Mouse (Mus musculus) heart, embryonic 15.5 days (tissue): ENCODE data around the gene Ehmt2. TPM values are rescaled to one million over a fixed set of nuclear protein-coding genes. Genes with fewer than 3 reads are reported as not detected.
"Not testable (repeated sequence)": the region's sequence is repeated elsewhere in the genome, so short reads cannot be mapped to it uniquely, and the experiment has no call there.

Experiments used
- ATAC-seq: fragments of 200-750 bp; cut with Nextera tagmentation; replicated peaks from 2 replicates; pipeline ENCODE4 v1.8.0; 2017; ENCODE audit warnings: low read depth, moderate TSS enrichment; ENCODE audit not compliant: insufficient number of reproducible peaks, insufficient read depth, low FRiP score
- H3K27ac ChIP-seq: fragments of 300-500 bp; sonication (generic); 2 replicates; pipeline ENCODE4 v1.5.1; 2015; ENCODE audit warnings: mild to moderate bottlenecking, inconsistent platforms
- H3K27me3 ChIP-seq: fragments of 300-500 bp; sonication (generic); 2 replicates; pipeline ENCODE4 v1.6.1; 2015; ENCODE audit warnings: inconsistent platforms
- H3K36me3 ChIP-seq: fragments of 300-500 bp; sonication (generic); 2 replicates; pipeline ENCODE4 v1.6.1; 2015; ENCODE audit warnings: mild to moderate bottlenecking, inconsistent platforms
- H3K4me1 ChIP-seq: fragments of 300-500 bp; sonication (generic); replicated peaks from 2 replicates; pipeline ENCODE4 v1.6.1; 2015; ENCODE audit warnings: inconsistent platforms
- H3K4me2 ChIP-seq: fragments of 300-500 bp; sonication (generic); 2 replicates; pipeline ENCODE4 v1.6.1; 2015; ENCODE audit warnings: inconsistent platforms, mild to moderate bottlenecking, moderate library complexity
- H3K4me3 ChIP-seq: fragments of 300-500 bp; sonication (generic); 2 replicates; pipeline ENCODE4 v1.5.1; 2015; ENCODE audit warnings: mild to moderate bottlenecking, inconsistent platforms
- H3K9ac ChIP-seq: fragments of 300-500 bp; sonication (generic); 2 replicates; pipeline ENCODE4 v1.6.1; 2015; ENCODE audit warnings: mild to moderate bottlenecking, inconsistent platforms
- H3K9me3 ChIP-seq: fragments of 300-500 bp; sonication (generic); replicated peaks from 2 replicates; pipeline ENCODE4 v1.6.1; 2016; ENCODE audit warnings: inconsistent platforms
- WGBS: fragments of 180-500 bp; shearing (Covaris S2); methylation state at CpG from one replicate; pipeline ENCODE4 v1.1.7; 2015; ENCODE audit warnings: mixed read lengths; 5-methylcytosine and 5-hydroxymethylcytosine counted together
- polyA plus RNA-seq: library from polyadenylated mRNA; unstranded; fragments of >200 nt; fragmentation: Nextera tagmentation; extraction: Ambion mirVana; gene quantifications from 2 replicates; pipeline ENCODE4 v1.2.1, GENCODE M21; 2015

Ehmt2 gene
- polyA plus RNA-seq, 1 experiment from 2014 or later = 31.7 TPM

DNA sequence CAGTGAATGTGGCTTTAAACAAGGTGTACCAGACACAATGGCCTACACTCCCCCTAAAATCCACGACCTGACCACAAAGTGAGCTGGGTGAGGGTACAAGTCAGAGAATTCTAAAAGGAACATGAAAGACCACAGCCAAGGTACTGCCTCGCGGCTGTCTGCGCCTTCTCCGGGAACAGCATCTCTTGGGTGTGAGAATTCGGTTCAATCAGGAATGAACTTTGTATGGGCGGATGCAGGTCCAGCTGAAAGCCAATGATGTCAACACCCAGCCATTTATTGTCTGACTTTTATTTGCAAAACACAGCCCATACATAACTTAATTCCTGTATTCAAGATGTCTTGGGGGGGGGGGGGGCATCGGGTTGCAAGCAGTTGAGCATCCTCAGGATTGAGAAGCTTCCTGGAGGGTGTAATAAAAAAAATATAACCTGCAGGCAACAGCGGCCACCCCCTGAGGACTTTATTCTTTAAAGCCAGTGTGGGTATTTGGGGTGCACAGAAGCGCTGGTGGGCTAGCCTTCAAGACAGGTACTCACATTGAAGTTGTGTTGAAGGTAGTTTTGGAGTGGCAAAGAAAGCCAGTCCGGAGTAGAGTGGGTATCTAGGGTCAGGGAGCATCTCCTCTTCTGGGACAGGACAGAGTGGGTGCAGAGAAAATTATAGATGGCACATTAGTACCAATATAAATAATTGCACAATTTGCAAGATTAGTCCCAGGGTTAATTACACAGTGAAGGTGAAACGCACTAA lies 5.0 kb upstream of the Ehmt2 start:
- Histone ChIP-seq H3K4me3 (peak overlapping the region; percentile 87), H3K4me2 (peak overlapping the region; percentile 97), H3K27me3 (no peaks in the 10 kb centered on the region), H3K36me3 (peaks cover 5% of the 10 kb centered on the region; the same call in 1 of the 2 replicates), H3K27ac (peak overlapping the region; percentile 88), H3K9me3 (no peaks in the 10 kb centered on the region), H3K4me1 (peaks cover 35% of the 10 kb centered on the region), H3K9ac (peak overlapping the region; percentile 53)
- WGBS = 76% methylated on average over 12 of the region's 12 CpGs
- no peak for ATAC-seq

GRCm38 (mm10) chr17:34894074-34894597 lies 4.1 kb upstream of the Ehmt2 start:
- ATAC-seq = peak; percentile 90
- H3K9ac ChIP-seq = peak overlapping the region; percentile 94
- no peaks in the 10 kb centered on the region for H3K9me3 ChIP-seq
- peak overlapping the region; percentile 87 for H3K4me3 ChIP-seq
- H3K4me1 ChIP-seq = peaks cover 35% of the 10 kb centered on the region
- under 1% methylated on average over 37 of the region's 51 CpGs for WGBS
- H3K27me3 ChIP-seq = no peaks in the 10 kb centered on the region
- H3K27ac ChIP-seq = peak overlapping the region; percentile 88
- H3K36me3 ChIP-seq = peaks cover 5% of the 10 kb centered on the region; the same call in 1 of the 2 replicates
- peak overlapping the region; percentile 97 for H3K4me2 ChIP-seq

GRCm38 (mm10) chr17:34894801-34895530 lies 3.3 kb upstream of the Ehmt2 start:
- peaks cover 39% of the 10 kb centered on the region for H3K4me1 ChIP-seq
- peak overlapping the region; percentile 94 for H3K9ac ChIP-seq
- peaks cover 5% of the 10 kb centered on the region; the same call in 1 of the 2 replicates for H3K36me3 ChIP-seq
- H3K4me2 ChIP-seq = peak overlapping the region; percentile 97
- peak overlapping the region; percentile 87 for H3K4me3 ChIP-seq
- ATAC-seq = peak; percentile 3; the same call in 1 of the 2 replicates
- 11% methylated on average over 50 of the region's 51 CpGs for WGBS
- no peaks in the 10 kb centered on the region for H3K27me3 ChIP-seq
- no peaks in the 10 kb centered on the region for H3K9me3 ChIP-seq
- peak overlapping the region; percentile 88 for H3K27ac ChIP-seq

DNA sequence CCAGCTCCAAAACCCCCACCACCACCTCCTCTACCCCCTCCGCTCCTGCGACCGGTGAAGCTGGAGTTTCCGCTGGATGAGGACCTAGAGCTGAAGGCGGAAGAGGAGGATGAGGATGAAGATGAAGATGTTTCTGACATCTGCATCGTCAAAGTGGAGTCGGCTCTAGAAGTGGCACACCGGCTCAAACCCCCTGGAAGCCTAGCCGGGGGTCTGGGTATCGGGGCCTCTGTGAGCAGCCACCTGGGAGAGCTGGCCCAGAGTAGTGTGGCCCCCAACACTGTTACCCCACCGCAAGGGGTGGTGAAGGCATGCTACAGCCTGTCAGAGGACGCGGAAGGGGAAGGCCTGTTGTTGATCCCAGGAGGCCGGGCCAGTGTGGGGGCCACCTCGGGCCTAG lies 2.5 kb upstream of the Ehmt2 start:
- Histone ChIP-seq H3K4me1 (peaks cover 45% of the 10 kb centered on the region), H3K36me3 (peaks cover 5% of the 10 kb centered on the region; the same call in 1 of the 2 replicates), H3K27ac (peak overlapping the region; percentile 88; the same call in 1 of the 2 replicates), H3K27me3 (no peaks in the 10 kb centered on the region), H3K9me3 (no peaks in the 10 kb centered on the region), H3K4me3 (peak overlapping the region; percentile 87), H3K4me2 (peak overlapping the region; percentile 97), H3K9ac (no peak overlapping the region; the same call in 1 of the 2 replicates)
- 90% methylated on average over 15 of the region's 15 CpGs for WGBS
- no peak for ATAC-seq

DNA sequence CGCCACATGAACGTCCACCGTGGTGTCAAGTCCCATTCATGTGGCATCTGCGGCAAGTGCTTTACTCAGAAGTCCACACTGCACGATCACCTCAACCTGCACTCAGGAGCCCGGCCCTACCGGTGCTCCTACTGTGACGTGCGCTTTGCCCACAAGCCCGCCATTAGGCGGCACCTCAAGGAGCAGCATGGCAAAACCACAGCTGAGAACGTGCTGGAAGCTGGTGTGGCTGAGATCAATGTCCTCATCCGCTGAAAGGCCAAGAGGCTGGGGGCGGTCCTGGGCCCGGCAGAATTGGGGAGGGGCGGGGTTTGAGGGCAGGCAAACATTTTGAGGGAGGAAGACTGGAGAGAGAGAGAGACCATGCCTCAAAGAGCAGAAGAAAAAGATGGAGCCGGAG lies 1.9 kb upstream of the Ehmt2 start:
- Histone ChIP-seq H3K4me3 (no peak overlapping the region; the same call in 1 of the 2 replicates), H3K4me2 (peak overlapping the region; percentile 97)

DNA sequence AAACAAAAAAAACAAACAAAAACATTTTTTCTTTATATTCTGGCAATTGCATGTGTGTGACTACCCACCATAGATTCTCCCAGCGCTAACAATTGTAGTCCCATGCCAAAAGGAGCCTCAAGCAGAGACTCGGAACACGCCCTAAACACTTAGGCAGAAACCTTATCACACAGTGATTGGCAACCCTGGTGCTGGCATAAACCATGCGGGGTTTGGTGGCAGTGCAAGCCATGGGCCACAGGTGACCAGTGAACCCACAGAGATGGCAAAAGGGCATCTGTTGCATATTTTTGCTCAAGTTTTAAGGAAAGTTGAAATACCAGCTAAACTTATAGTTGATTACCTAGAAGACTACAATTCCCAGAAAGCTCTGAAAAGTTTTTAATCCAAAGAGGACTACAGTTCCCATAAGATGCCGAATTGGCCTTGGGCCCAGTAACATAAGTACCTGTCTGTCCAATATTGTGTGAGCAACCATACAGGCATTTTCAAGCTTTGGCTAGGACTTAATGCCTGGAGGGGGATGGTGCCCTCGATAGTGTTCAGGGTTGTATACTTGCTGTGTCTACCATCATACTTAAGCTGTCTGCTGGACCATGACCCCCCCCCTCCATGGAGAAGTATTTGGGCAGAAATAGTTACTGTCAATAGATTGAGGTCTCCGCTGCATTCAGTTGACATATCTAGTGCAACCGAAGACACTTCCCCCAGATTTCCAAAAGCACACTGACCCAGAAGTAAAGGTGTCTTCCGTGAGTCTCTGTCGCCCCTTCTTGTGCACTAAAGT lies 703 bp upstream of the Ehmt2 start:
- Histone ChIP-seq H3K4me2 (peak overlapping the region; percentile 80), H3K4me1 (peaks cover 45% of the 10 kb centered on the region), H3K27ac (peak overlapping the region; percentile 98), H3K36me3 (peaks cover 14% of the 10 kb centered on the region), H3K4me3 (peak overlapping the region; percentile 92), H3K9ac (peak overlapping the region; percentile 94), H3K9me3 (no peaks in the 10 kb centered on the region), H3K27me3 (no peaks in the 10 kb centered on the region)
- no peak for ATAC-seq
- 11% methylated on average over 10 of the region's 10 CpGs for WGBS

More for the DNA sequence above, 1.9 kb upstream of the Ehmt2 start:
- Histone ChIP-seq H3K9ac (no peak overlapping the region), H3K4me1 (peaks cover 45% of the 10 kb centered on the region), H3K27me3 (no peaks in the 10 kb centered on the region), H3K36me3 (peaks cover 6% of the 10 kb centered on the region; the same call in 1 of the 2 replicates), H3K9me3 (no peaks in the 10 kb centered on the region), H3K27ac (no peak overlapping the region)
- no peak for ATAC-seq
- WGBS = 78% methylated on average over 17 of the region's 17 CpGs

GRCm38 (mm10) chr17:34898706-34899052 lies 410 bp downstream of the Ehmt2 start:
- Histone ChIP-seq H3K27me3 (no peaks in the 10 kb centered on the region), H3K4me1 (peaks cover 42% of the 10 kb centered on the region), H3K9ac (peak overlapping the region; percentile 94), H3K4me3 (peak overlapping the region; percentile 92), H3K4me2 (peak overlapping the region; percentile 80), H3K27ac (peak overlapping the region; percentile 98), H3K9me3 (no peaks in the 10 kb centered on the region), H3K36me3 (peaks cover 25% of the 10 kb centered on the region)
- 1% methylated on average over 14 of the region's 47 CpGs for WGBS
- ATAC-seq = no peak

DNA sequence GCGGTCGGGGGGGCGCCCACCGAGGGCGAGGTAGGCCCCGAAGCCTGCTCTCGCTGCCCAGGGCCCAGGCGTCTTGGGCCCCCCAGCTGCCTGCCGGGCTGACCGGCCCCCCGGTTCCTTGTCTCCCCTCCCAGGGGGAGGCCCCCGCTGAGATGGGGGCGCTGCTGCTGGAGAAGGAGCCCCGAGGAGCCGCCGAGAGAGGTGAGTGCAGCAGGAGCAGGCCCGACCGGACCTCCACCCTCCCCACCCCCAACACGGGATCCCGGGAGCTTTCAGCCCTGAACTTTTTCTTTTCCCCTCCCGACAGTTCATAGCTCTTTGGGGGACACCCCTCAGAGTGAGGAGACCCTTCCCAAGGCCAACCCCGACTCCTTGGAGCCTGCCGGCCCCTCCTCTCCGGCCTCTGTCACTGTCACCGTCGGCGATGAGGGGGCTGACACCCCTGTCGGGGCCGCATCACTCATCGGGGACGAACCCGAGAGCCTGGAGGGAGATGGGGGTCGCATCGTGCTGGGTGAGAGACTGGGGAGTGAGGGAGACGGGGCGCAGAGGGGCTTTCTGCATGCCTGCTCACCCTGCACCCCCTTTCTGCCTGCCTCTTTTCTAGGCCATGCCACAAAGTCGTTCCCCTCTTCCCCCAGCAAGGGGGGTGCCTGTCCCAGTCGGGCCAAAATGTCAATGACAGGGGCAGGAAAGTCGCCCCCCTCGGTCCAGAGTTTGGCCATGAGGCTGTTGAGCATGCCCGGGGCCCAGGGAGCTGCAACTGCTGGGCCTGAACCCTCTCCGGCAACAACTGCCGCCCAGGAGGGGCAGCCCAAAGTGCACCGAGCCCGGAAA lies 1.0 kb downstream of the Ehmt2 start:
- Histone ChIP-seq H3K4me2 (peak overlapping the region; percentile 80), H3K27me3 (no peaks in the 10 kb centered on the region), H3K9me3 (no peaks in the 10 kb centered on the region), H3K4me3 (peak overlapping the region; percentile 92), H3K4me1 (peaks cover 39% of the 10 kb centered on the region), H3K27ac (peak overlapping the region; percentile 98), H3K36me3 (peaks cover 30% of the 10 kb centered on the region), H3K9ac (peak overlapping the region; percentile 94)
- under 1% methylated on average over 39 of the region's 45 CpGs for WGBS
- ATAC-seq = no peak

- 4% methylated on average over 5 of the region's 5 CpGs for WGBS
- H3K4me3 ChIP-seq = peak overlapping the region; percentile 92
- H3K9me3 ChIP-seq = no peaks in the 10 kb centered on the region
- no peaks in the 10 kb centered on the region for H3K27me3 ChIP-seq
- peaks cover 36% of the 10 kb centered on the region for H3K36me3 ChIP-seq
- peak overlapping the region; percentile 80 for H3K4me2 ChIP-seq
- ATAC-seq = no peak
- H3K4me1 ChIP-seq = peaks cover 38% of the 10 kb centered on the region
- peak overlapping the region; percentile 94 for H3K9ac ChIP-seq
- peak overlapping the region; percentile 98 for H3K27ac ChIP-seq
Measured at GRCm38 (mm10) chr17:34899890-34900243, 1.6 kb downstream of the Ehmt2 start.

DNA sequence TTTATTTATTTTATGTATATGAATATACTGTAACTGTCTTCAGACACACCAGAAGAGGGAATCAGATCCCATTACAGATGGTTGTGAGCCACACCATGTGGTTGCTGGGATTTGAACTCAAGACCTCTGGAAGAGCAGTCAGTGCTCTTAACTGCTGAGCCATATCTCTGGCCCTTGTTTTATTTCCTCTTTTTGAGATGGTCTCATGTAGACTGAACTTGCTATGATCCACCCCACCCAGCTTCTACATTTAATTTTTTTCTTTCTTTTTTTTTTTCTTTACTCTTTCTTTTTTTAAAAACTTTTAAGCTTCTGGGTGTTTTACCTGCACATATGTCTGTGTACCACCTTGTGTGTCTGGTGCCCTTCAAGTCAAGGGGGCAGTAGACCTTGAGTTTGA lies 2.6 kb downstream of the Ehmt2 start:
- ATAC-seq, H3K4me2 ChIP-seq, H3K27ac ChIP-seq, H3K4me3 ChIP-seq, H3K9me3 ChIP-seq, H3K27me3 ChIP-seq, H3K9ac ChIP-seq: not testable (repeated sequence)
- Histone ChIP-seq H3K36me3 (peaks cover 46% of the 10 kb centered on the region), H3K4me1 (peaks cover 28% of the 10 kb centered on the region)
